Mouse (Mus musculus) heart, embryonic 10.5 days (tissue): ENCODE measurements at regions not wholly inside any gene's neighbourhood (a gene's known extent, or its start where the extent isn't known, plus 50 kb on each side); places are given as distances from the start of the nearest gene placed in this dataset.

ENCODE experiments used
- DNase-seq: peaks from one replicate; pipeline ENCODE4 v3.0.0-alpha.2; 2017; ENCODE audit warnings: low spot score
- H3K27ac ChIP-seq: fragments of 300-500 bp; sonication (generic); 2 replicates; pipeline ENCODE4 v1.5.1; 2016; ENCODE audit warnings: mild to moderate bottlenecking
- H3K27me3 ChIP-seq: fragments of 300-500 bp; sonication (generic); 2 replicates; pipeline ENCODE4 v1.6.1; 2016; ENCODE audit warnings: mild to moderate bottlenecking; ENCODE audit not compliant: poor library complexity, insufficient read depth, severe bottlenecking
- H3K36me3 ChIP-seq: fragments of 300-500 bp; sonication (generic); 2 replicates; pipeline ENCODE4 v1.6.1; 2016; ENCODE audit warnings: mild to moderate bottlenecking, moderate library complexity
- H3K4me1 ChIP-seq: fragments of 300-500 bp; sonication (generic); 2 replicates; pipeline ENCODE4 v1.6.1; 2016; ENCODE audit warnings: mild to moderate bottlenecking
- H3K4me3 ChIP-seq: fragments of 300-500 bp; sonication (generic); 2 replicates; pipeline ENCODE4 v1.5.1; 2016; ENCODE audit warnings: mild to moderate bottlenecking, moderate library complexity
- H3K9me3 ChIP-seq: fragments of 300-500 bp; sonication (generic); 2 replicates; pipeline ENCODE4 v1.6.1; 2016; ENCODE audit warnings: mild to moderate bottlenecking, moderate library complexity
- WGBS: fragments of 180-500 bp; shearing (Covaris S2); methylation state at CpG from one replicate; pipeline ENCODE4 v1.1.7; 2016; 5-methylcytosine and 5-hydroxymethylcytosine counted together

DNA sequence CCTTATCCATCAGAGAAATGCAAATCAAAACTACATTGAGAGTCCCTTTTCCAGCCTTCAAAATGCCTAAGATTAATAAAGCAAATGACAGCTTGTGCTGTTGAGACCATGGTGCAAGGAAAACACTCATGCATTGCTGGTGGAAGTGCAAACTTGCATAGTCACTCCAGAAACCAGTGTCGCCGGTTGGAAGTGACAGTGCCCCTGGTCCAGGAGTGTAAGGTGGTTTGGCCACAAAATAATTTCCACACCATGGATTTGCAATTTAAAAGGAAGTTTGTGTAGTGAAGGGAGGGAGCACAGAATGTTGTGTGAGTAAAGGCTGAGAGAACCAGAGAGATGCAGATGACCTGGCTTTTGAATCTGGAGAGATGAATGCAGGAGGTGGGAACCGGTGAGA lies 52.4 kb upstream of the Mad2l1 start:
- H3K27me3 ChIP-seq: no peaks in the 10 kb centered on the region
- H3K27ac ChIP-seq: no peak overlapping the region
- H3K4me3 ChIP-seq: no peak overlapping the region
- WGBS: 91% methylated on average over 3 of the region's 3 CpGs
- DNase-seq: no peak
- H3K4me1 ChIP-seq: no peaks in the 10 kb centered on the region
- no peaks in the 10 kb centered on the region for H3K9me3 ChIP-seq
- no peaks in the 10 kb centered on the region for H3K36me3 ChIP-seq
